Mouse (Mus musculus): Measurements from ENCODE around the gene Gm8720.
"Not testable (repeated sequence)": the region's sequence is repeated elsewhere in the genome, so short reads cannot be mapped to it uniquely, and the experiment has no call there.

The Gm8720 gene

DNA sequence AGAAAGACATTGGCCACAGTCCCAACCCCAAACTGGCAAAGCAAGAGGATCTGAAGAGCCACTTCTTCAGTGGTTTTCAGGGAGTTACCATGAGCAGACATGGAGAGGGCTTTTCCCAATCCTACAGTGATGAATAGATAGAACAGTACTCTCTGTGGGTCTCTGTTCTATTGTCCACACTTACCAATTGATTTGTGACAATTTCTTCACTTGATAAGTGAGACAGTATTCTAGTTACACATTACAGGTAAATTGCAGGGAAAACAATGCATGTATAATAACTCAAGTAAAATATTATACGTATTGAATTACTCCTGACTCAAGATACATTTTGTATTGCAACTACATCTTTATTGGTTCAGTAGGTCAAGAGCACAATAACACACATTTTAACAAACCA is at the start of gene Gm8720:
Gm8720 (minus strand) TSS at position 101 of the 400 bp plus-strand sequence.
- not testable (repeated sequence) for DNase-seq

GRCm38 (mm10) chr7:23055240-23055639 is 12.0 kb downstream of the Gm8720 start, which contains the start of gene Vmn1r163:
Gene Vmn1r163 (plus strand): TSS chr7:23055540.
- not testable (repeated sequence) for DNase-seq

GRCm38 (mm10) chr7:23019823-23020222 is 47.4 kb downstream of the Gm8720 start, which contains the start of gene Gm4216:
Gene Gm4216 (minus strand): TSS chr7:23019923.
- DNase-seq = not testable (repeated sequence)

Data from retina, postnatal 1 day (tissue).